Mouse (Mus musculus) brain, embryonic 14.5 days (tissue): Measurements from ENCODE around the gene Papolb. TPM values are rescaled to one million over a fixed set of nuclear protein-coding genes. Genes with fewer than 3 reads are reported as not detected.

Source experiments
- DNase-seq: peaks from one replicate; pipeline ENCODE4 v3.0.0-alpha.2; 2011; ENCODE audit warnings: low read depth
- CTCF ChIP-seq: fragments of 200-500 bp; IDR thresholded peaks from 2 replicates; pipeline ENCODE4 v1.5.1; 2012; ENCODE audit warnings: inconsistent platforms, mild to moderate bottlenecking, moderate library complexity, borderline replicate concordance; ENCODE audit not compliant: insufficient read depth, insufficient read length; ENCODE audit errors: extremely low read depth
- POLR2A ChIP-seq: fragments of 200-500 bp; IDR thresholded peaks from 2 replicates; pipeline ENCODE4 v1.6.1; 2012; ENCODE audit warnings: mild to moderate bottlenecking, inconsistent platforms, borderline replicate concordance; ENCODE audit not compliant: poor library complexity, insufficient read depth, insufficient read length, severe bottlenecking; ENCODE audit errors: extremely low read depth
- polyA plus RNA-seq: library from polyadenylated mRNA; depleted of rRNA; stranded (reverse); fragments of >200 nt; gene quantifications from 2 replicates; pipeline ENCODE4 v1.2.3, GENCODE M21; 2012

The Papolb gene
- polyA plus RNA-seq, 1 experiment = 0.49 TPM

- no peak for TF ChIP-seq CTCF
- no peak for TF ChIP-seq POLR2A
These were observed 17.2 kb upstream of the Papolb start for GRCm38 (mm10) chr5:142547066-142547465.

GRCm38 (mm10) chr5:142546344-142546743 lies 16.5 kb upstream of the Papolb start:
- TF ChIP-seq POLR2A (no peak), CTCF (no peak)
- DNase-seq = no peak

More at GRCm38 (mm10) chr5:142547066-142547465, 17.2 kb upstream of the Papolb start:
- DNase-seq = no peak

GRCm38 (mm10) chr5:142545014-142545795 lies 15.3 kb upstream of the Papolb start:
- TF ChIP-seq POLR2A = no peak
- TF ChIP-seq CTCF = no peak
- no peak for DNase-seq

GRCm38 (mm10) chr5:142537286-142537685 lies 7.4 kb upstream of the Papolb start:
- TF ChIP-seq POLR2A (no peak), CTCF (no peak)
- DNase-seq = no peak

- no peak for DNase-seq
- TF ChIP-seq CTCF (no peak), POLR2A (no peak)
These were observed 5.5 kb upstream of the Papolb start for GRCm38 (mm10) chr5:142535388-142535787.

GRCm38 (mm10) chr5:142524711-142525464 lies 5.0 kb downstream of the Papolb start:
- DNase-seq = peak; percentile 31
- TF ChIP-seq CTCF = no peak
- no peak for TF ChIP-seq POLR2A

- DNase-seq = no peak
- TF ChIP-seq CTCF = no peak
- TF ChIP-seq POLR2A = no peak
These were observed 8.5 kb downstream of the Papolb start for GRCm38 (mm10) chr5:142521195-142521866.

GRCm38 (mm10) chr5:142520360-142520759 lies 9.5 kb downstream of the Papolb start:
- no peak for DNase-seq
- TF ChIP-seq POLR2A (no peak), CTCF (no peak)

- no peak for DNase-seq
- TF ChIP-seq CTCF = no peak
- TF ChIP-seq POLR2A = no peak
These were observed 10.9 kb downstream of the Papolb start for GRCm38 (mm10) chr5:142518973-142519372.

- TF ChIP-seq CTCF = no peak
- no peak for TF ChIP-seq POLR2A
- no peak for DNase-seq
These were observed 17.8 kb downstream of the Papolb start for GRCm38 (mm10) chr5:142512112-142512511.

- TF ChIP-seq CTCF (no peak), POLR2A (no peak)
- peak; percentile 35 for DNase-seq
These were observed 19.8 kb downstream of the Papolb start for GRCm38 (mm10) chr5:142510061-142510414.
